Mouse (Mus musculus): ENCODE results near the gene Ndp. TPM values are rescaled to one million over a fixed set of nuclear protein-coding genes. Genes with fewer than 3 reads are reported as not detected.

Gene Ndp
- polyA plus RNA-seq (2015; fragmentation: Nextera tagmentation; extraction: Ambion mirVana) = not detected in 2 replicates

GRCm38 (mm10) chrX:16911241-16911873 lies at the start of gene Ndp:
Ndp (minus strand) TSS chrX:16911774.

Other genes with a start within 250 kb of the Ndp start
- 2.2 and 4.1 TPM in 2 replicates for gene Maob, start 94.4 kb downstream of the Ndp start, polyA plus RNA-seq (2015; fragmentation: Nextera tagmentation; extraction: Ambion mirVana)